In genomic region chr5:9109582-9109981, GRCm38 (mm10) we compare ENCODE assay signal across 15 mouse cellular contexts. TPM values are rescaled to one million over a fixed set of nuclear protein-coding genes. Genes with fewer than 3 reads are reported as not detected.
DNase-seq lines count a peak whose midpoint lies in the region; ATAC-seq and TF ChIP-seq lines count a peak whose summit lies in the region.
"Had no signal": no experiment of that assay in that cellular context is flagged by ENCODE, and none has a peak within 500 bp of the region (broad histone marks: within the 10 kb centered on the region; RNA-seq: fewer than 3 reads in every experiment).

No protein-coding gene starts in this region.

- TF ChIP-seq CTCF in heart, adult 2 months (IDR thresholded peaks at IDR 0.05) = peak; percentile 52
- peak; percentile 34 for TF ChIP-seq CTCF in lung, embryonic 14.5 days (IDR thresholded peaks at IDR 0.05; ENCODE audit: low read depth)
- TF ChIP-seq CTCF in CH12.LX (conservative IDR thresholded peaks at IDR 0.05 in 1 of 2, IDR thresholded peaks at IDR 0.05 in 1 of 2; ENCODE audit: low read depth in 2 of 2, low read length in 2 of 2) = peak in 1 of 2 experiments; percentile 78; a peak in 2 of 4 replicates
- TF ChIP-seq CTCF in small intestine, adult 2 months (IDR thresholded peaks at IDR 0.05; ENCODE audit: extremely low read depth, insufficient read length, insufficient replicate concordance, low read depth, low read length) = peak; percentile 34; the same call in 1 of the 2 replicates
- no peak for TF ChIP-seq CTCF in hindbrain, postnatal 0 days (IDR thresholded peaks at IDR 0.05; ENCODE audit: low read depth)

- intact Hi-C loops in heart, adult 2 months (cut with DNase I) = no loop called here
- intact Hi-C loops in heart, postnatal 36 days (cut with DNase I) = no loop called here

- TF ChIP-seq EP300 in heart, adult 2 months (IDR thresholded peaks at IDR 0.05; ENCODE audit: insufficient read depth, low read depth, low read length) = no peak
- no peak for TF ChIP-seq EP300 in CH12.LX (IDR thresholded peaks at IDR 0.05; ENCODE audit: low read length)

- H3K4me3 ChIP-seq in heart, adult 2 months = no peak overlapping the region
- H3K4me3 ChIP-seq in lung, embryonic 14.5 days (ENCODE audit: low read depth, low read length) = no peak overlapping the region
- H3K4me3 ChIP-seq in CH12.LX (replicated peaks in 1 of 3; ENCODE audit: low read depth in 2 of 3, low read length in 2 of 3, poor library complexity in 1 of 3) = no peak overlapping the region
- no peak overlapping the region for H3K4me3 ChIP-seq in small intestine, adult 2 months (ENCODE audit: low read depth, low read length)
- no peak overlapping the region for H3K4me3 ChIP-seq in hindbrain, postnatal 0 days (ENCODE audit: low read length)
- H3K4me3 ChIP-seq: limb, embryonic 12.5 days had no signal

- dilution Hi-C loops in CH12.LX (cut with MboI; ENCODE audit: extremely low pct_ligation_motif_present, extremely low pct_unique_long_range_greater_than_20kb, low sequenced_read_pairs) = no loop called here

- peaks cover 3% of the 10 kb centered on the region for H3K4me1 ChIP-seq in heart, adult 2 months (ENCODE audit: control insufficient read depth, insufficient read depth, low read length)
- no peaks in the 10 kb centered on the region for H3K4me1 ChIP-seq in lung, embryonic 14.5 days (ENCODE audit: insufficient read depth)
- peaks cover 31 to 67% of the 10 kb centered on the region in 2 experiments for H3K4me1 ChIP-seq in CH12.LX (ENCODE audit: control insufficient read depth in 1 of 2, insufficient read depth in 2 of 2)
- H3K4me1 ChIP-seq in small intestine, adult 2 months (ENCODE audit: control insufficient read depth, insufficient read depth, insufficient read length, low read length) = peaks cover 22% of the 10 kb centered on the region
- H3K4me1 ChIP-seq in hindbrain, postnatal 0 days (ENCODE audit: insufficient read depth, low read length) = no peaks in the 10 kb centered on the region
- H3K4me1 ChIP-seq: limb, embryonic 12.5 days had no signal

- no peak overlapping the region for H3K9ac ChIP-seq in heart, adult 2 months (ENCODE audit: low read depth, low read length)
- H3K9ac ChIP-seq in lung, embryonic 14.5 days = no peak overlapping the region
- H3K9ac ChIP-seq in CH12.LX (ENCODE audit: insufficient read depth, low read depth) = no peak overlapping the region
- H3K9ac ChIP-seq in hindbrain, postnatal 0 days (replicated peaks; ENCODE audit: low read length) = no peak overlapping the region
- H3K9ac ChIP-seq: limb, embryonic 12.5 days had no signal

- TF ChIP-seq POLR2A in heart, adult 2 months (IDR thresholded peaks at IDR 0.05; ENCODE audit: insufficient read depth, low read depth, low read length) = no peak
- no peak for TF ChIP-seq POLR2A in CH12.LX (IDR thresholded peaks at IDR 0.05; ENCODE audit: low read depth, low read length)
- TF ChIP-seq POLR2A in small intestine, adult 2 months (IDR thresholded peaks at IDR 0.05; ENCODE audit: low read depth, low read length) = no peak

- no peak for ATAC-seq in lung, embryonic 14.5 days (ENCODE audit: insufficient read depth)
- ATAC-seq in hindbrain, postnatal 0 days = no peak
- ATAC-seq: activated CD4-positive, CD25-positive, alpha-beta regulatory T cell, adult 4 months; forebrain, embryonic 14.5 days; intestine, embryonic 16.5 days had no signal

- no peaks in the 10 kb centered on the region for H3K9me3 ChIP-seq in lung, embryonic 14.5 days (ENCODE audit: low read depth, low read length)
- no peaks in the 10 kb centered on the region for H3K9me3 ChIP-seq in CH12.LX (replicated peaks; ENCODE audit: low read length)
- no peaks in the 10 kb centered on the region for H3K9me3 ChIP-seq in hindbrain, postnatal 0 days (ENCODE audit: low read length)
- H3K9me3 ChIP-seq: limb, embryonic 12.5 days had no signal

- no peaks in the 10 kb centered on the region for H3K27me3 ChIP-seq in heart, adult 2 months (ENCODE audit: control insufficient read depth, insufficient read depth, low read length)
- no peaks in the 10 kb centered on the region for H3K27me3 ChIP-seq in lung, embryonic 14.5 days (ENCODE audit: insufficient read depth, low read length)
- no peaks in the 10 kb centered on the region for H3K27me3 ChIP-seq in CH12.LX (replicated peaks)
- H3K27me3 ChIP-seq in small intestine, adult 2 months (ENCODE audit: control insufficient read depth, insufficient read depth, low read length) = no peaks in the 10 kb centered on the region
- H3K27me3 ChIP-seq in hindbrain, postnatal 0 days (ENCODE audit: insufficient read depth, low read length) = no peaks in the 10 kb centered on the region
- H3K27me3 ChIP-seq: limb, embryonic 12.5 days had no signal

- H3K27ac ChIP-seq in heart, adult 2 months = no peak overlapping the region
- no peak overlapping the region for H3K27ac ChIP-seq in lung, embryonic 14.5 days (ENCODE audit: low read depth)
- H3K27ac ChIP-seq in CH12.LX (ENCODE audit: insufficient read depth, low read depth) = no peak overlapping the region
- H3K27ac ChIP-seq in small intestine, adult 2 months (ENCODE audit: insufficient read depth, low read depth, low read length) = no peak overlapping the region
- H3K27ac ChIP-seq in hindbrain, postnatal 0 days = no peak overlapping the region
- H3K27ac ChIP-seq: limb, embryonic 12.5 days had no signal

- peaks cover 2% of the 10 kb centered on the region; the same call in 1 of the 2 replicates for H3K36me3 ChIP-seq in heart, adult 2 months (ENCODE audit: control insufficient read depth, insufficient read depth, low read length)
- no peaks in the 10 kb centered on the region for H3K36me3 ChIP-seq in lung, embryonic 14.5 days (ENCODE audit: insufficient read depth)
- peaks cover 21 to 60% of the 10 kb centered on the region in 2 experiments for H3K36me3 ChIP-seq in CH12.LX (replicated peaks in 1 of 2; ENCODE audit: control insufficient read depth in 1 of 2, insufficient read depth in 1 of 2, low read length in 1 of 2)
- peaks cover 5% of the 10 kb centered on the region for H3K36me3 ChIP-seq in small intestine, adult 2 months (ENCODE audit: control insufficient read depth, insufficient read depth, low read length)
- H3K36me3 ChIP-seq in hindbrain, postnatal 0 days (ENCODE audit: insufficient read depth, low read length) = no peaks in the 10 kb centered on the region
- H3K36me3 ChIP-seq: limb, embryonic 12.5 days had no signal

- in situ Hi-C loops in CH12.LX (cut with MboI; ENCODE audit: low pct_ligation_motif_present, low pct_unique_long_range_greater_than_20kb, low sequenced_read_pairs) = no loop called here

- H3K4me2 ChIP-seq in lung, embryonic 14.5 days = no peak overlapping the region
- H3K4me2 ChIP-seq in CH12.LX (ENCODE audit: insufficient read depth, low read depth, poor library complexity, severe bottlenecking) = peak overlapping the region; percentile 40; the same call in 1 of the 2 replicates
- H3K4me2 ChIP-seq in hindbrain, postnatal 0 days (ENCODE audit: low read depth, low read length) = no peak overlapping the region
- H3K4me2 ChIP-seq: limb, embryonic 12.5 days had no signal

- TF ChIP-seq RAD21 in CH12.LX (IDR thresholded peaks at IDR 0.05; ENCODE audit: low read depth, low read length) = peak; percentile 68

- 0 out of 2 replicates have a peak, but pooled peaks cover 2% of the 10 kb centered on the region for H3K79me2 ChIP-seq in heart, adult 2 months (replicated peaks; ENCODE audit: control insufficient read depth, insufficient read depth, low read length)
- peaks cover 92% of the 10 kb centered on the region for H3K79me2 ChIP-seq in CH12.LX (replicated peaks; ENCODE audit: control insufficient read depth, extremely low read depth, insufficient read depth, poor library complexity, severe bottlenecking)

- DNase-seq in heart, adult 2 months = no peak
- no peak for DNase-seq in heart, postnatal 36 days
- DNase-seq in lung, embryonic 14.5 days = peak; percentile 8
- no peak for DNase-seq in lung, postnatal 10 days
- DNase-seq in CH12.LX (ENCODE audit: extremely low read depth) = no peak
- no peak for DNase-seq in cerebellum, postnatal 10 days
- no peak for DNase-seq in hindbrain, postnatal 0 days (ENCODE audit: low spot score)
- DNase-seq: cerebellum, adult 9-11 months; heart, postnatal 10 days; right cerebral cortex, postnatal 4 days had no signal

TF ChIP-seq in CH12.LX, 34 proteins besides CTCF, POLR2A, EP300 and RAD21:
- TF ChIP-seq UBTF (IDR thresholded peaks at IDR 0.05; ENCODE audit: low read depth, low read length) = no peak
- peak; percentile 46 for TF ChIP-seq ZC3H11A (IDR thresholded peaks at IDR 0.05; ENCODE audit: low read depth, low read length)
- no peak for TF ChIP-seq GABPA (IDR thresholded peaks at IDR 0.05; ENCODE audit: insufficient replicate concordance, low read depth, low read length)
- TF ChIP-seq SMC3 (IDR thresholded peaks at IDR 0.05; ENCODE audit: low read depth, low read length) = peak; percentile 83
- no peak for TF ChIP-seq JUND (conservative IDR thresholded peaks at IDR 0.05; ENCODE audit: low read depth, low read length)

RNA-seq across cellular contexts. Expression of gene Tmem243, which starts 9.1 kb away (rescaled TPM):
- 1 to 10 TPM; 8.1 to 9.8 TPM for total RNA-seq in heart, adult 2 months (2021)
- 14.0 and 18.2 TPM in 2 replicates for polyA plus RNA-seq in heart, adult 2 months (2012; rRNA removed)
- total RNA-seq in heart, postnatal 36 days (2021) = 1 to 10 TPM; 8.7 to 9.3 TPM
- 31.2 and 37.5 TPM in 2 replicates for polyA plus RNA-seq in lung, embryonic 14.5 days (2014; fragmentation: Nextera tagmentation; extraction: Ambion mirVana)
- total RNA-seq in CH12.LX (2012; rRNA removed) (56.2 and 74.7 TPM in 2 replicates), CH12.LX (2014; rRNA removed) (102 and 107 TPM in 2 replicates)
- polyA plus RNA-seq in CH12.LX (2012; ENCODE audit: insufficient read length, low read depth) = 70.6 and 87.0 TPM in 2 replicates
- polyA plus RNA-seq in small intestine, adult 2 months (2012; rRNA removed) = 29.4 and 80.0 TPM in 2 replicates
- total RNA-seq in hindbrain, postnatal 0 days (2014; rRNA removed) = 5.3 and 6.2 TPM in 2 replicates
- polyA plus RNA-seq in hindbrain, postnatal 0 days (2015; fragmentation: Nextera tagmentation; extraction: Ambion mirVana) = 14.9 and 15.7 TPM in 2 replicates

RNA-seq across cellular contexts. Expression of gene Dmtf1, which starts 52.0 kb away (rescaled TPM):
- 10 to 100 TPM; 10.5 to 13.6 TPM for total RNA-seq in heart, adult 2 months (2021)
- polyA plus RNA-seq in heart, adult 2 months (2012; rRNA removed) = 8.6 and 17.5 TPM in 2 replicates
- 10 to 100 TPM; 12.4 to 12.6 TPM for total RNA-seq in heart, postnatal 36 days (2021)
- polyA plus RNA-seq in lung, embryonic 14.5 days (2014; fragmentation: Nextera tagmentation; extraction: Ambion mirVana) = 49.7 and 50.8 TPM in 2 replicates
- total RNA-seq in CH12.LX (2012; rRNA removed) (18.1 and 18.8 TPM in 2 replicates), CH12.LX (2014; rRNA removed) (36.8 and 41.2 TPM in 2 replicates)
- polyA plus RNA-seq in CH12.LX (2012; ENCODE audit: insufficient read length, low read depth) = 30.6 and 32.1 TPM in 2 replicates
- 1.5 and 3.2 TPM in 2 replicates for polyA plus RNA-seq in small intestine, adult 2 months (2012; rRNA removed)
- 39.6 and 44.2 TPM in 2 replicates for total RNA-seq in hindbrain, postnatal 0 days (2014; rRNA removed)
- 28.4 and 32.3 TPM in 2 replicates for polyA plus RNA-seq in hindbrain, postnatal 0 days (2015; fragmentation: Nextera tagmentation; extraction: Ambion mirVana)
